Mouse (Mus musculus): ENCODE measurements around the gene Slc25a13. TPM values are rescaled to one million over a fixed set of nuclear protein-coding genes. Genes with fewer than 3 reads are reported as not detected.

Slc25a13 gene
- polyA plus RNA-seq, 1 experiment = 2.0 TPM

- Histone ChIP-seq H3K27ac (ENCODE audit: insufficient read depth, low read length) (no peak overlapping the region), H3K4me1 (ENCODE audit: control insufficient read depth, insufficient read depth, low read length) (no peaks in the 10 kb centered on the region), H3K4me3 (ENCODE audit: insufficient read depth, low read length) (no peak overlapping the region)
- TF ChIP-seq POLR2A (IDR thresholded peaks at IDR 0.05; ENCODE audit: extremely low read depth, insufficient read depth, low read length) (no peak), CTCF (IDR thresholded peaks at IDR 0.05; ENCODE audit: extremely low read depth, insufficient read depth, low read length) (no peak)
Observed at GRCm38 (mm10) chr6:6175350-6175971, 41.5 kb downstream of the Slc25a13 start.

- Histone ChIP-seq H3K27ac (ENCODE audit: insufficient read depth, low read length) (no peak overlapping the region), H3K4me1 (ENCODE audit: control insufficient read depth, insufficient read depth, low read length) (no peaks in the 10 kb centered on the region), H3K4me3 (ENCODE audit: insufficient read depth, low read length) (no peak overlapping the region)
- TF ChIP-seq CTCF (IDR thresholded peaks at IDR 0.05; ENCODE audit: extremely low read depth, insufficient read depth, low read length) (no peak), POLR2A (IDR thresholded peaks at IDR 0.05; ENCODE audit: extremely low read depth, insufficient read depth, low read length) (no peak)
Observed at GRCm38 (mm10) chr6:6173935-6174561, 42.9 kb downstream of the Slc25a13 start.

GRCm38 (mm10) chr6:6173166-6173934 lies 43.6 kb downstream of the Slc25a13 start:
- no peak overlapping the region for H3K27ac ChIP-seq (ENCODE audit: insufficient read depth, low read length)
- H3K4me1 ChIP-seq (ENCODE audit: control insufficient read depth, insufficient read depth, low read length) = 0 out of 2 replicates have a peak, but pooled peaks cover 1% of the 10 kb centered on the region
- TF ChIP-seq POLR2A (IDR thresholded peaks at IDR 0.05; ENCODE audit: extremely low read depth, insufficient read depth, low read length) (no peak), CTCF (IDR thresholded peaks at IDR 0.05; ENCODE audit: extremely low read depth, insufficient read depth, low read length) (no peak)
- no peak overlapping the region for H3K4me3 ChIP-seq (ENCODE audit: insufficient read depth, low read length)

GRCm38 (mm10) chr6:6168566-6169134 lies 48.3 kb downstream of the Slc25a13 start:
- 0 out of 2 replicates have a peak, but pooled peaks cover 1% of the 10 kb centered on the region for H3K4me1 ChIP-seq (ENCODE audit: control insufficient read depth, insufficient read depth, low read length)
- no peak overlapping the region for H3K4me3 ChIP-seq (ENCODE audit: insufficient read depth, low read length)
- no peak overlapping the region for H3K27ac ChIP-seq (ENCODE audit: insufficient read depth, low read length)
- TF ChIP-seq CTCF (IDR thresholded peaks at IDR 0.05; ENCODE audit: extremely low read depth, insufficient read depth, low read length) = no peak
- TF ChIP-seq POLR2A (IDR thresholded peaks at IDR 0.05; ENCODE audit: extremely low read depth, insufficient read depth, low read length) = no peak

GRCm38 (mm10) chr6:6167339-6168126 lies 49.4 kb downstream of the Slc25a13 start:
- no peak overlapping the region for H3K27ac ChIP-seq (ENCODE audit: insufficient read depth, low read length)
- H3K4me3 ChIP-seq (ENCODE audit: insufficient read depth, low read length) = no peak overlapping the region
- 0 out of 2 replicates have a peak, but pooled peaks cover 1% of the 10 kb centered on the region for H3K4me1 ChIP-seq (ENCODE audit: control insufficient read depth, insufficient read depth, low read length)
- TF ChIP-seq CTCF (IDR thresholded peaks at IDR 0.05; ENCODE audit: extremely low read depth, insufficient read depth, low read length) = no peak
- no peak for TF ChIP-seq POLR2A (IDR thresholded peaks at IDR 0.05; ENCODE audit: extremely low read depth, insufficient read depth, low read length)

GRCm38 (mm10) chr6:6162993-6163623 lies 53.9 kb downstream of the Slc25a13 start:
- Histone ChIP-seq H3K27ac (ENCODE audit: insufficient read depth, low read length) (no peak overlapping the region), H3K4me1 (ENCODE audit: control insufficient read depth, insufficient read depth, low read length) (no peaks in the 10 kb centered on the region), H3K4me3 (ENCODE audit: insufficient read depth, low read length) (no peak overlapping the region)
- TF ChIP-seq POLR2A (IDR thresholded peaks at IDR 0.05; ENCODE audit: extremely low read depth, insufficient read depth, low read length) (no peak), CTCF (IDR thresholded peaks at IDR 0.05; ENCODE audit: extremely low read depth, insufficient read depth, low read length) (no peak)

GRCm38 (mm10) chr6:6162146-6162545 lies 54.8 kb downstream of the Slc25a13 start:
- H3K27ac ChIP-seq (ENCODE audit: insufficient read depth, low read length) = no peak overlapping the region
- H3K4me1 ChIP-seq (ENCODE audit: control insufficient read depth, insufficient read depth, low read length) = no peaks in the 10 kb centered on the region
- no peak for TF ChIP-seq POLR2A (IDR thresholded peaks at IDR 0.05; ENCODE audit: extremely low read depth, insufficient read depth, low read length)

GRCm38 (mm10) chr6:6160645-6161426 lies 56.1 kb downstream of the Slc25a13 start:
- TF ChIP-seq CTCF (IDR thresholded peaks at IDR 0.05; ENCODE audit: extremely low read depth, insufficient read depth, low read length) = no peak
- TF ChIP-seq POLR2A (IDR thresholded peaks at IDR 0.05; ENCODE audit: extremely low read depth, insufficient read depth, low read length) = no peak
- no peaks in the 10 kb centered on the region for H3K4me1 ChIP-seq (ENCODE audit: control insufficient read depth, insufficient read depth, low read length)
- no peak overlapping the region for H3K27ac ChIP-seq (ENCODE audit: insufficient read depth, low read length)
- no peak overlapping the region for H3K4me3 ChIP-seq (ENCODE audit: insufficient read depth, low read length)

More at GRCm38 (mm10) chr6:6162146-6162545, 54.8 kb downstream of the Slc25a13 start:
- H3K4me3 ChIP-seq (ENCODE audit: insufficient read depth, low read length) = no peak overlapping the region
